Mouse (Mus musculus): ENCODE measurements around the gene Trmt44. TPM values are rescaled to one million over a fixed set of nuclear protein-coding genes. Genes with fewer than 3 reads are reported as not detected.

The Trmt44 gene
- total RNA-seq, 2 experiments from 2014 or later, result 8.4 to 8.5 TPM

DNA sequence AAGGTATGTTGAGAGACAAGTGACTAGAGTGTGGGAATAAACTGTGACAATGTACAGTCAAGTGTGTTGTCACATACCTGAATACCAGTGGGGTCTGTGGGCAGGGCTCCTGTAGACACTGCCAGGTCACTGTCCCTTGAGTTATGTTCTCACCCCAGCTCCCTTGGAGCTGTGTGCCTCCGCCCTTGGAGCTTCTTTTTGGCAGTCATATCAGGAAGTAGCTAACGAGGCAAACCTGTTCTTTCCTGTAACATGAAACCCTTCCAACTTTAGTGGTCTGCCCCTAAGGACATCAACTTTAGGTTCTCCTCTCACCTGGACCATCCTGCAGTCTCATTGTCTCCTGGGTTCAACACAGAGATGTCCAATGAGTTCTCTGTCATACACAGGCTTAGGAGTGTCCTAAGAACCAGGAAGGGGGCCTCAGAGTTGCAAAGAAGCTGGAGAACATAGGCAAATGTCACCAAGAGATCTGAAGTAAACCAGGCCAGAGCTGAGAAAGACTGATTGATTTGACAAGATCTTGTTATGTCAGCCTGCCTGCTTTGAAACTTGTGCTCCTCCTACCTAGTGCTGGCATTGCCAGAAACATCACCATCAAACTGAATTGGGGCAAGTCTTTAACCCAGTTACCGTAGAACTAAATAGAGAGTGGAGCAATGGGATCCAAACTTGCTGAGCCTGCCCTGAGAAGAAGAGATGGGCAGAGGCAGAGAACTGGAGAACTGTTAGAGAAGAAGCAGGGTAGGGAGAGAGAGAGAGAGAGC lies 5.5 kb upstream of the Trmt44 start:
- no peak overlapping the region for H3K27ac ChIP-seq
- TF ChIP-seq CTCF (conservative IDR thresholded peaks at IDR 0.05), result no peak
- no peak for DNase-seq (ENCODE audit: low spot score in 2 of 2)
- no peak overlapping the region for H3K4me3 ChIP-seq

DNA sequence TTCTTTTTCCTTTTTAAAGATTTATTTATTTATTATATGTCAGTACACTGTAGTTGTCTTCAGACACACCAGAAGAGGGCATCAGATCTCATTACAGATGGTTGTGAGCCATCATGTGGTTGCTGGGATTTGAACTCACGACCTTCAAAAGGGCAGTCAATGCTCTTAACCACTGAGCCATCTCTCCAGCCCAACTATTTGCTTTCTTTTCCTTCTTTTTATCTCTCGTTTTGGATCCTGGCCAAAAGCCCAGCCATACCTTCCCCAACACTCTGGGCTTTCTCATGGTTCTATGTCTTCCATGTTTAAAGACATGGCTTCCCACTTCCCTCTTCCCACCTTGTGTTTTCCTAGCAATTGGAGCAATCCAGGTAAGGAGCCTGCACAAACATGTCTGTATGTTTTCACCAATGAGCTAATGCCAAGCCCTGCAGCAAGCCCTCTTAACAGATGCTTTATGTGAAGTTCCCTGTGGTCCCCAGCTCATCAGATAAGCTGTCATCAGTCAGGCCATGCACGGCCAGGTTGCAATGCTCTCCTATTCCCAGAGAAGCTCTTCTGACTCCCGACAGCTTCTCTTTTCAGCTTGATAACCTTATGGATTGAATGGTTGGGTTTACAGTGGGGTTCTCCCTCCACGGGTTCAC lies 4.5 kb upstream of the Trmt44 start:
- Histone ChIP-seq H3K4me3 (no peak overlapping the region), H3K27ac (no peak overlapping the region)
- no peak for DNase-seq (ENCODE audit: low spot score in 2 of 2)
- TF ChIP-seq CTCF (conservative IDR thresholded peaks at IDR 0.05), result no peak

DNA sequence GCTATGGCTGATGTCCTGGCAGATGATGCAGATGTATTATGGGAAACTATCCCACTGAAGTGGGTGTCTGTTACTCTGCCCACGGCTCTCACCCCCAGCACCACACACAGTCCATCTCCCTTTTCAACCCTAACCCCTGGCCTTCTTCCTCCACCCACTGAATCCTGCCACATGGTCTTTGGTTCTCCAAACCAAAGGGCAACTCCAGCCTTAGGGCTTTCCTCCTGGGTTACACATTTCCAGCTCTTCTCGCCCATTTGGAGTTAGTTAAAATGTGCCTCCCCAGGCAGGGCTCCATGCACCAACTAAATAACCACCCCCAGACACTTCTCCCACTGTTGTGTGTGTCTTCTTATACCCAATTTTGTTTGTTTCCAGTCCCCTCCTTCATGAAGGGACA lies 3.5 kb upstream of the Trmt44 start:
- TF ChIP-seq CTCF (conservative IDR thresholded peaks at IDR 0.05), result no peak
- no peak for DNase-seq (ENCODE audit: low spot score in 2 of 2)
- H3K4me3 ChIP-seq, result no peak overlapping the region
- H3K27ac ChIP-seq, result no peak overlapping the region

DNA sequence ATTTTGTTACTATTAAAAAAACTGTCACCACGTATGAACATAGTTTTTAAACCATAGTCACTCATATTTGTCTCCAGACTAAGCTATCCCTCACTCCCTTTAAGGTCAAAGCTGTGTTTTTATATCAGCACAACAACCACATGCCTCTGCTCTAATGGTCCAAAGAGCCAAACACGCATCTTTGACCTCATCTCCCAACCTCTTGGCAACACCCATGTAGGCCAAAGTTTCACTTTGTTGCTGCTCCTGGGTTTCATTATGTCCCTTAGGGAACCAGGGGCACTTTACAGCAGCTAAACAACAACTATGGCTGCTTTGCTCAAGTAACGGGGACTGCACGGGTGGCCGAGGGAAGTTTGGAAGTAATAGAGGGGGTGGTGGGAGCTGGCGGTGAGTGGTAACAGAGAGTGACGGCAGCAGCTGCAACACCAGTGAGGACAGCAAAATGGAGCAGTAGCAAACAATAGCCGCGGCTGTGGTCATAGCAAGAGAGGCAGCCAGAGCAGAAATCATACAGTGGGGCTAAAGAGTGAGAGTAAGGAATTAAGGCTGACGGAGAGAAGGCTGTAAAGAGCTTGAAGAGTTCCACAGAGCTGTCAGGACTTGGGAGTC lies 1.6 kb upstream of the Trmt44 start:
- Histone ChIP-seq H3K4me3 (no peak overlapping the region), H3K27ac (no peak overlapping the region)
- no peak for DNase-seq (ENCODE audit: low spot score in 2 of 2)
- TF ChIP-seq CTCF (conservative IDR thresholded peaks at IDR 0.05), result no peak

DNA sequence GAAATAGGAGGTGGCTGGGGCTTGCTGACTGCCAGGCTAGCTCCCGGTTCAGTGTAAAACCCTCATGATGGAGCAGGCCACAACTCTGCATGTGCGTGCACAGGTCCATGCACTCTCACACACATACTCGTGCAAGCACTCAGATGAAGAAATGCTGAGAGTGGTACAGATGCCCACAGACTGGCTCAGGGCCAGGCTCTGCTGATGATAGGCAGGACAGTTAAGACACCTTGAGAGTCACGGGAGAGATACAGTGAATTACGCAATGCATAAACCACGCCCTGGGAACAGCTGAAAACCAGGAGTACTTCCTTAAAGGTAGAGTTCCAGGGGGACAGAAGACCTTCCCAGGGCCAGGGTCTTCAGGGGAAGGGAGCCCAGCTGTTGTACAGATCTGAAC lies 3.3 kb downstream of the Trmt44 start:
- no peak for TF ChIP-seq CTCF (conservative IDR thresholded peaks at IDR 0.05)
- Histone ChIP-seq H3K4me3 (no peak overlapping the region), H3K27ac (no peak overlapping the region)
- no peak for DNase-seq (ENCODE audit: low spot score in 2 of 2)

DNA sequence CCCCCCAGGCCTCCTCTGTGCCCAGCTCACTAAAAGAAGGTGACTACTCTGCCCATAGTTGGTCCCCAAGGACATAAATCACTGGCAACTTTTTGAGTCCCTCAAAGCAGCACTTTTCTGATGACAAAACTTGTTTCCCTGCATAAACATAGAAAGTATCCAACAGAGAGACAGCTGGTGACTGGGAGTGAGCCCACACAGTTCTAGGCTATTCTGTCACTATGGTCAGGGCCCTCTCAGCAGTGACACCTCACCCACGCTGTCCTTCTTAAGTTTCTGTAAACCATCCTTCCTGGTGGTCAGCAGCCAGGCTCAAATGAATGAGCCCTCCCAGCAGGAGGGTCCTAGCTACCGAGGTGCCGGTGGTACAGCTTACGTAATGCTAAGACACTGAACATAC lies 8.2 kb downstream of the Trmt44 start:
- Histone ChIP-seq H3K4me3 (no peak overlapping the region), H3K27ac (no peak overlapping the region)
- no peak for DNase-seq (ENCODE audit: low spot score in 2 of 2)
- TF ChIP-seq CTCF (conservative IDR thresholded peaks at IDR 0.05), result no peak

DNA sequence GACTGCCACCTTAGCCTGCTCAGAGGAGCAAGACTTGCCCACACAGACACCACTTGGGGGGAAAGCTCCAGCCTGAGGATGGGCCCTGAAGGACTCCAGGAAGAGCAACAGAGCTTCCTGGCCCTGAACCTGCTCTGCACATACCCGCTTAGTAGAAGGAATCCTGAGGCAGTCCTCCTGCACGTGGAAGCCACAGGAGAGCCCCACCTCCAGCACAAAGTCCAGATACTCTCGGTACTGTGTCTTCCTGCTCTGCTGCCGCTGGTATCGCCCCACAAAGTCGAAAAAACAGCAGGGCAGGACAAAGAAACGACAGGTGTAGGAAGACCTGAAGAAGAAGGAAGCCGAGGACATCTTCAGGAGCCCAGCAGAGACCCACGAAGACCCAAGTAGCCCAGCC lies 9.7 kb downstream of the Trmt44 start:
- no peak overlapping the region for H3K27ac ChIP-seq
- no peak for DNase-seq (ENCODE audit: low spot score in 2 of 2)
- TF ChIP-seq CTCF (conservative IDR thresholded peaks at IDR 0.05), result no peak
- no peak overlapping the region for H3K4me3 ChIP-seq

DNA sequence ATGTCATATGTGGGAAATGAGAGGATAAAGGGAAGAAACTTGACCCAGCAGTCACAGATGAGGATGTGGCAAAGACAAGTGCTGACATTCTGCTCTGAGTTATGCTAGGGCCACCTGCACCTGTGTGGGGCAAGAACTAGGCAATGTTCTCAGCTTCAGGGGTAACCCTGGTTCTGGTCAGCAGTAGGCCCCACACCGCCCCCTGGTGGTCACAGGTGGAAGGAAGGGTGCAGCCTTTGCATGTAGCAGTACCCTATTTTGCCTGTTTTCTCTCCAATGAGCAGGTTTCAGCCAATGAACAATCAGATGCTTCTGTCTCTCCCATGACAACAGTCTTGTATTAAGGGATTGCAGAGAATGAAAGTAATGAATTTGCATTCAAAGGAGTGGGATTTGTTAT lies 11.4 kb downstream of the Trmt44 start:
- peak; percentile 95 for TF ChIP-seq CTCF (conservative IDR thresholded peaks at IDR 0.05)
- no peak overlapping the region for H3K4me3 ChIP-seq
- no peak overlapping the region for H3K27ac ChIP-seq
- peak; percentile 35 to 78 for DNase-seq (ENCODE audit: low spot score in 2 of 2)

DNA sequence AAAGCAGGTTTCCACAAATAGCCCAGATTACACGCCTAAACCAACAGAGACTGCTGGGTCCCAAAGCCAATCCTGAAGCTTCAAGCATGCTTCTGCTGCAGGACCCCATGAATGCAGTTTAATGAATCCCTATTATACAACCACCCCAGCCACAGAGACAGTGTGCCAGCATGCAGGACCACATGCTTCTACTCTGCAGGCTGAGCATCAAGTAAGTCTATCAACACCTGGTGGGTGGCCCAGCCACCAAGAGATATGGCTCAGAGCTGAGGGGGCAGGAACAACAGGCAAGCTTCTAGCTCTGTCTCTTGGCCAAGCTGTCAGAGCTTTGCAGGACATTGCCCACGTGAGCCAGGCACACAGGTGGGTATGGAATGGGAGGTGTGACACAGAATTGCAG lies 12.3 kb downstream of the Trmt44 start:
- no peak overlapping the region for H3K27ac ChIP-seq
- TF ChIP-seq CTCF (conservative IDR thresholded peaks at IDR 0.05), result no peak
- no peak overlapping the region for H3K4me3 ChIP-seq
- no peak for DNase-seq (ENCODE audit: low spot score in 2 of 2)

DNA sequence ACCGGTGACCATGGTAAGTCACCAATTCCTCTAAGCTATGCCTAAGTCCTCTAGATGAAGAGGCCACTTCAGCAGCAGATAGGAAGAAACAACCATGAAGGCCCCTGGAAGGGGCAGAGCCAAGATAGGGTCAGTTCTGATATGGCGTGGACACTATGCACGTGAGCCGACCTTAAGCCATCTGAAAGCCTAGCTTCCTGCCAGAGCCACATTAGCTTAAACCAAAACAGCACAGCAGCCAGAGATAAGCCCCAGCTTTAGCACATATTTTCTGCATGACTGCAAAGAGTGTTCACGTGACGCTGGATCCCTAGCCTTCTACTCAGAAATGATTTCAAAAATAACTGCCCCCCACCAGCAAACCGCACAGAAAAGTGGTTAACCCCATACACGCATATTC lies 15.4 kb downstream of the Trmt44 start:
- Histone ChIP-seq H3K4me3 (no peak overlapping the region), H3K27ac (peak overlapping the region; percentile 41; the same call in 1 of the 2 replicates)
- TF ChIP-seq CTCF (conservative IDR thresholded peaks at IDR 0.05), result no peak
- DNase-seq (ENCODE audit: low spot score in 2 of 2), result no peak

DNA sequence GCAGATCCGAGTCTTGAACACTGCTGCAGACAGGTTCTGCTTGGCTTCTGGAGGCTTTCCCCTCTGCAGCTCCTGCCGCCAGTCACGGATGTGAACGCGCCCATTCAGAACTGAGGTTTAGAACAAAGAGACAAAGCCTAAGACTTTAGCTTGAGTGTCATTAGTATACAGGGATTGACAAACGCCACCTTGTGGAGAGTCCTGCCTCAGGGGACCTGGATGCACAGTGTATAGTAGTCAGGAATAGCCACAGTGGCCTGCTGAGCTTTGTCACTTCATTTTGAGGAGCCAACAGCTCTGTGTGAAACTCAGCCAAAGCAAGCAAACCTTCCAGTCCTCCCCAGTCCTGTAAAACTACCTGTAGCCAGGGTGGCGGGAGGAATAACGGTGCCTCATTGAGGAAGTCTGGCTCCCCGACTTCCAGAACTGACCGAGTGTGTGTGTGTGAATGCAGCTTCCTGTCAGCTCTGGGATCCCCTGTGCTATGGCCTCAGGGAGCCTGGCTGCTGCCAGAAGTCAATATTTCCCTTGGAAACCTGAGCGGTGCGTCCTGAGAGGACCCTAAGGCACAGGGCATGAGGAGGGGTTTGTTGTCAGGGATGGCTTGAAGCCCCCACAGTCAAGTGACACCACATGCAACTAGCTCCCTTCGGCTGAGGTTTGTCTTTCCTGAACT lies 16.8 kb downstream of the Trmt44 start:
- H3K27ac ChIP-seq, result no peak overlapping the region
- TF ChIP-seq CTCF (conservative IDR thresholded peaks at IDR 0.05), result peak; percentile 59
- no peak overlapping the region for H3K4me3 ChIP-seq
- no peak for DNase-seq (ENCODE audit: low spot score in 2 of 2)

DNA sequence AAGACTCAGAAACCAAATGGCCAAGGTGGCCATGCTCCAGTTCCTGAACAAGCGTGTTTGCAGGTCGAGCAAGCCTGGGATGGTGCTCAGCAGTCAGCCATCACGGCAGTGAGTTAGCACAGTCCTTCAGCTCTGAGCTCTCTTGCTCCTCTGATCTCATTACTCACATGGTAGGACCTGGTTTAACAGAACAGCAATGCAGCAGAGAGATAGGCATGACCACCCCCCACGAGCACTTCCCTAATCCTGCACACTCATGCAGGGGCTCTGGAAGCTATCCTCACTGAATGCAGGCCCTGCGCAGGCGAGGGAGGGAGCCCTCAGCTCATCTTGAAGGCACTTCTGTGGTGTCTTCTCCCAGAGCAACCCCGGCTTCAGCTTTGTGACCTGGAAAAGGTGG lies 18.5 kb downstream of the Trmt44 start:
- no peak for DNase-seq (ENCODE audit: low spot score in 2 of 2)

DNA sequence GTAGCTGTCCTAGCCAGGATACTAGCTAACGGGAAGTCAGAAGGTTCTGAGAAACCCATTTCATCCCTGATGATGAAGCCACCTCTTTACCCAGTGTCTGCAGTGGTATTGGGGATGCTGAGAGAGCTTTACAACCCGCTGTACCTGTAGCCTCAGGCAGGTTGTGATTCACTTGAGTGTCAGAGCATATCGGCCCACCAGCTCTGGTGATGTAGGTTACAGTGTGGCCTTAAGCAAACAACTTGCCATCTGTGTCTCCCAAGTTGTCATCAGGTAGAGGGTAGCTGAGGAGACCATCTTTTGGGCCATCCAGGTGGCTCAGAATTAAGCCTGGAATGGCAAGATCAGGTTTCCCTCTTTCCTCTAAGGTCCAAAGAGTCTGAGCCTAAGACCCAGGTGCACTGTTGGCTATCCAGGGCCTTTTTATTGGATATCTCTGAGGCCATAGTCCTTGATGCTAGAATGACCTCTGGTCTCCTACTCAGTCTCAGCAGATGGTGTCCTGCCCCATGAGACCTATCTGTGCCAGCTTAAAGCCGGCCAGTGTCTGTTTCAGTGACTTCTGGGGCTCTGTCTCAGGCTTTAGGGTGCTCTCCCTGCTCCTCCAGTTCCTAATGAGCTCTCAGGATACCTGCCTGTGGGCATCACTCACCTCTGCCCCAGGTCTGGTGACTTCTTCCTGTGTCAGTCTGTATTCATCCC lies 21.9 kb downstream of the Trmt44 start:
- TF ChIP-seq CTCF (conservative IDR thresholded peaks at IDR 0.05), result no peak
- no peak for DNase-seq (ENCODE audit: low spot score in 2 of 2)
- Histone ChIP-seq H3K27ac (no peak overlapping the region), H3K4me3 (no peak overlapping the region)

More for the DNA sequence above, 18.5 kb downstream of the Trmt44 start:
- TF ChIP-seq CTCF (conservative IDR thresholded peaks at IDR 0.05), result no peak
- Histone ChIP-seq H3K4me3 (no peak overlapping the region), H3K27ac (no peak overlapping the region)

Measured in layer of hippocampus, adult 2 months (tissue).